Mouse (Mus musculus) T-helper 2 cell (primary cell): ENCODE data around the gene Sdsl.

Experiments used
- in situ Hi-C: fragments of 300-600 bp; cut with MboI, MseI; formaldehyde crosslinking; loops from one replicate; pipeline ENCODE4 v1.15.1; 2025; ENCODE audit warnings: high pct_unique_total_duplicates

Gene Sdsl

GRCm38 (mm10) chr5:120495064-120495702 lies 22.6 kb upstream of the Sdsl start:
- in situ Hi-C loops, result no loop called here

- in situ Hi-C loops, result no loop called here
These were observed 21.3 kb upstream of the Sdsl start for GRCm38 (mm10) chr5:120493873-120494395.

- in situ Hi-C loops, result no loop called here
These were observed 20.8 kb upstream of the Sdsl start for GRCm38 (mm10) chr5:120493440-120493839.

GRCm38 (mm10) chr5:120492437-120492836 lies 19.8 kb upstream of the Sdsl start:
- in situ Hi-C loops, result no loop called here

GRCm38 (mm10) chr5:120490679-120491192 lies 18.1 kb upstream of the Sdsl start:
- in situ Hi-C loops, result no loop called here

GRCm38 (mm10) chr5:120487844-120488243 lies 15.2 kb upstream of the Sdsl start:
- in situ Hi-C loops, result no loop called here

- in situ Hi-C loops, result no loop called here
These were observed 10.8 kb upstream of the Sdsl start for GRCm38 (mm10) chr5:120483399-120483798.

- in situ Hi-C loops, result no loop called here
These were observed 8.6 kb upstream of the Sdsl start for GRCm38 (mm10) chr5:120481205-120481604.

- in situ Hi-C loops, result no loop called here
These were observed 6.9 kb upstream of the Sdsl start for GRCm38 (mm10) chr5:120479538-120479937.

GRCm38 (mm10) chr5:120477993-120478392 lies 5.4 kb upstream of the Sdsl start:
- in situ Hi-C loops, result no loop called here

- in situ Hi-C loops, result no loop called here
These were observed 3.7 kb upstream of the Sdsl start, which contains the start of gene Sds for GRCm38 (mm10) chr5:120476296-120476695. Sds (plus strand) TSS chr5:120476526.

- in situ Hi-C loops, result no loop called here
These were observed 3.3 kb upstream of the Sdsl start for GRCm38 (mm10) chr5:120475861-120476260.

GRCm38 (mm10) chr5:120473361-120473760 lies 751 bp upstream of the Sdsl start:
- in situ Hi-C loops, result no loop called here

GRCm38 (mm10) chr5:120471538-120471937 lies 1.1 kb downstream of the Sdsl start:
- in situ Hi-C loops, result no loop called here

- in situ Hi-C loops, result no loop called here
These were observed 3.8 kb downstream of the Sdsl start for GRCm38 (mm10) chr5:120468830-120469229.

- in situ Hi-C loops, result no loop called here
These were observed 4.3 kb downstream of the Sdsl start for GRCm38 (mm10) chr5:120468336-120468735.

- in situ Hi-C loops, result no loop called here
These were observed 5.6 kb downstream of the Sdsl start for GRCm38 (mm10) chr5:120467026-120467425.

- in situ Hi-C loops, result no loop called here
These were observed 6.8 kb downstream of the Sdsl start for GRCm38 (mm10) chr5:120465860-120466259.

- in situ Hi-C loops, result no loop called here
These were observed 7.5 kb downstream of the Sdsl start for GRCm38 (mm10) chr5:120465062-120465461.

- in situ Hi-C loops, result no loop called here
These were observed 8.3 kb downstream of the Sdsl start for GRCm38 (mm10) chr5:120464321-120464720.

GRCm38 (mm10) chr5:120461902-120462301 lies 10.7 kb downstream of the Sdsl start:
- in situ Hi-C loops, result no loop called here

- in situ Hi-C loops, result no loop called here
These were observed 13.5 kb downstream of the Sdsl start for GRCm38 (mm10) chr5:120459133-120459532.

- in situ Hi-C loops, result no loop called here
These were observed 15.0 kb downstream of the Sdsl start for GRCm38 (mm10) chr5:120457628-120458027.
